Mouse (Mus musculus) bone marrow macrophage, adult 2 months (primary cell): ENCODE measurements around the gene Arid5b.

ENCODE experiments used
- CTCF ChIP-seq: IDR thresholded peaks from 2 replicates; pipeline ENCODE4 v1.5.1; 2012; ENCODE audit warnings: low read depth, mild to moderate bottlenecking, low read length, moderate library complexity
- POLR2A ChIP-seq: IDR thresholded peaks from 2 replicates; pipeline ENCODE4 v1.6.1; 2012; ENCODE audit warnings: mild to moderate bottlenecking, low read depth, low read length, borderline replicate concordance

- TF ChIP-seq CTCF = no peak
- TF ChIP-seq POLR2A = no peak
Observed at GRCm38 (mm10) chr10:68179741-68180140, 98.8 kb downstream of the Arid5b start.
